Mouse (Mus musculus) small intestine, adult 2 months (tissue): ENCODE results near the gene Thap7. TPM values are rescaled to one million over a fixed set of nuclear protein-coding genes. Genes with fewer than 3 reads are reported as not detected.

Source experiments
- H3K27ac ChIP-seq: fragments of 200-500 bp; 2 replicates; pipeline ENCODE4 v1.5.1; 2012; ENCODE audit warnings: low read depth, low read length, control low read depth, inconsistent platforms; ENCODE audit not compliant: insufficient read depth
- H3K27me3 ChIP-seq: fragments of 200-500 bp; 2 replicates; pipeline ENCODE4 v1.6.1; 2012; ENCODE audit warnings: mild to moderate bottlenecking, moderate library complexity, low read length, inconsistent platforms; ENCODE audit not compliant: control insufficient read depth, insufficient read depth
- H3K36me3 ChIP-seq: fragments of 200-500 bp; 2 replicates; pipeline ENCODE4 v1.6.1; 2012; ENCODE audit warnings: mild to moderate bottlenecking, low read length, control low read depth, inconsistent platforms; ENCODE audit not compliant: control insufficient read depth, insufficient read depth
- H3K4me1 ChIP-seq: fragments of 200-500 bp; 2 replicates; pipeline ENCODE4 v1.6.1; 2012; ENCODE audit warnings: low read length, inconsistent platforms, mixed read lengths; ENCODE audit not compliant: control insufficient read depth, insufficient read depth, insufficient read length
- H3K4me3 ChIP-seq: fragments of 200-500 bp; 2 replicates; pipeline ENCODE4 v1.5.1; 2012; ENCODE audit warnings: low read depth, mild to moderate bottlenecking, control low read depth, inconsistent platforms, low read length, moderate library complexity
- CTCF ChIP-seq: fragments of 200-500 bp; IDR thresholded peaks from 2 replicates; pipeline ENCODE4 v1.5.1; 2012; ENCODE audit warnings: low read depth, mild to moderate bottlenecking, control low read depth, inconsistent platforms, low read length, moderate library complexity, mixed read lengths; ENCODE audit not compliant: insufficient replicate concordance, insufficient read length; ENCODE audit errors: extremely low read depth
- POLR2A ChIP-seq: fragments of 200-500 bp; IDR thresholded peaks from 2 replicates; pipeline ENCODE4 v1.6.1; 2012; ENCODE audit warnings: low read depth, mild to moderate bottlenecking, control low read depth, inconsistent platforms, low read length, moderate library complexity
- WGBS: fragments of 180-500 bp; shearing (Covaris S2); methylation state at CpG from one replicate; pipeline ENCODE4 v1.1.7; 2018; 5-methylcytosine and 5-hydroxymethylcytosine counted together
- polyA plus RNA-seq: library from polyadenylated mRNA; depleted of rRNA; stranded (reverse); fragments of >200 nt; gene quantifications from 2 replicates; pipeline ENCODE4 v1.2.3, GENCODE M21; 2012

Gene Thap7
- polyA plus RNA-seq, 1 experiment = 88.8 TPM

- WGBS = 71% methylated on average over 2 of the region's 2 CpGs
- Histone ChIP-seq H3K4me3 (no peak overlapping the region), H3K36me3 (no peaks in the 10 kb centered on the region), H3K27ac (no peak overlapping the region), H3K27me3 (no peaks in the 10 kb centered on the region), H3K4me1 (no peaks in the 10 kb centered on the region)
- no peak for TF ChIP-seq POLR2A
- no peak for TF ChIP-seq CTCF
Measured at GRCm38 (mm10) chr16:17496499-17497305, 34.2 kb downstream of the Thap7 start.

GRCm38 (mm10) chr16:17491896-17492561 is 38.9 kb downstream of the Thap7 start:
- 80% methylated on average over 5 of the region's 5 CpGs for WGBS
- Histone ChIP-seq H3K4me1 (peaks cover 3% of the 10 kb centered on the region; the same call in 1 of the 2 replicates), H3K4me3 (no peak overlapping the region), H3K27ac (no peak overlapping the region), H3K27me3 (no peaks in the 10 kb centered on the region; the same call in 1 of the 2 replicates), H3K36me3 (peaks cover 2% of the 10 kb centered on the region; the same call in 1 of the 2 replicates)
- no peak for TF ChIP-seq POLR2A
- no peak for TF ChIP-seq CTCF

GRCm38 (mm10) chr16:17491154-17491553 is 39.8 kb downstream of the Thap7 start:
- Histone ChIP-seq H3K4me3 (no peak overlapping the region), H3K4me1 (peaks cover 3% of the 10 kb centered on the region; the same call in 1 of the 2 replicates), H3K27ac (no peak overlapping the region), H3K27me3 (no peaks in the 10 kb centered on the region; the same call in 1 of the 2 replicates), H3K36me3 (peaks cover 5% of the 10 kb centered on the region; the same call in 1 of the 2 replicates)
- WGBS = 97% methylated on average over 5 of the region's 5 CpGs
- TF ChIP-seq CTCF (no peak), POLR2A (no peak)

GRCm38 (mm10) chr16:17489469-17490111 is 41.3 kb downstream of the Thap7 start, which contains the start of gene Aifm3:
Aifm3 (plus strand) TSS chr16:17489611.
- Histone ChIP-seq H3K27me3 (no peaks in the 10 kb centered on the region; the same call in 1 of the 2 replicates), H3K4me3 (peak within 1 kb of the TSS; percentile 74), H3K36me3 (peaks cover 14% of the 10 kb centered on the region), H3K4me1 (peaks cover 3% of the 10 kb centered on the region; the same call in 1 of the 2 replicates), H3K27ac (no peak within 1 kb of the TSS)
- TF ChIP-seq CTCF = no peak
- TF ChIP-seq POLR2A = no peak
- 1% methylated on average over 47 of the region's 47 CpGs for WGBS

GRCm38 (mm10) chr16:17488478-17489468 is 42.2 kb downstream of the Thap7 start:
- H3K4me1 ChIP-seq = peaks cover 3% of the 10 kb centered on the region; the same call in 1 of the 2 replicates
- TF ChIP-seq POLR2A (no peak), CTCF (peak; percentile 13; the same call in 1 of the 2 replicates)
- peaks cover 20% of the 10 kb centered on the region for H3K36me3 ChIP-seq
- no peak overlapping the region for H3K27ac ChIP-seq
- no peaks in the 10 kb centered on the region; the same call in 1 of the 2 replicates for H3K27me3 ChIP-seq
- peak overlapping the region; percentile 28; the same call in 1 of the 2 replicates for H3K4me3 ChIP-seq
- WGBS = 49% methylated on average over 14 of the region's 14 CpGs

- Histone ChIP-seq H3K27ac (no peak overlapping the region), H3K4me1 (peaks cover 3% of the 10 kb centered on the region; the same call in 1 of the 2 replicates), H3K36me3 (peaks cover 30% of the 10 kb centered on the region), H3K27me3 (no peaks in the 10 kb centered on the region; the same call in 1 of the 2 replicates), H3K4me3 (no peak overlapping the region)
- TF ChIP-seq POLR2A (no peak), CTCF (no peak)
- 5% methylated on average over 3 of the region's 3 CpGs for WGBS
Measured at GRCm38 (mm10) chr16:17486505-17486904, 44.4 kb downstream of the Thap7 start.
